Mouse (Mus musculus) CH12.LX (cell line): ENCODE results near the gene Cdk4. TPM values are rescaled to one million over a fixed set of nuclear protein-coding genes. Genes with fewer than 3 reads are reported as not detected.

Source experiments
- DNase-seq: peaks from one replicate; pipeline ENCODE4 v3.0.0-alpha.2; 2013; ENCODE audit errors: extremely low read depth
- H3K27ac ChIP-seq: 2 replicates; pipeline ENCODE4 v1.5.1; 2012; ENCODE audit warnings: low read depth, mild to moderate bottlenecking, control low read depth, moderate library complexity; ENCODE audit not compliant: insufficient read depth
- H3K27me3 ChIP-seq: replicated peaks from 2 replicates; pipeline ENCODE3; 2012; ENCODE audit warnings: inconsistent platforms
- H3K36me3 ChIP-seq, 2 experiments: replicated peaks in 1 of 2; 2 replicates each; pipeline versions ENCODE3 to v1.6.1; 2012; ENCODE audit warnings: inconsistent platforms in 1 of 2, low read length in 1 of 2, mild to moderate bottlenecking in 1 of 2, mixed read lengths in 1 of 2, moderate library complexity in 1 of 2; ENCODE audit not compliant: control insufficient read depth in 1 of 2, insufficient read depth in 1 of 2
- H3K4me1 ChIP-seq, 2 experiments: 2 replicates each; pipeline ENCODE4 v1.6.1; 2012; ENCODE audit warnings: inconsistent platforms in 1 of 2, moderate library complexity in 1 of 2; ENCODE audit not compliant: insufficient read depth in 2 of 2, control insufficient read depth in 1 of 2
- H3K4me2 ChIP-seq: 2 replicates; pipeline ENCODE4 v1.6.1; 2012; ENCODE audit warnings: low read depth, mild to moderate bottlenecking, control low read depth; ENCODE audit not compliant: poor library complexity, insufficient read depth, severe bottlenecking
- H3K4me3 ChIP-seq, 3 experiments: fragments of 150-350 bp in 1 of 3; sonication (generic) in 1 of 3; replicated peaks in 1 of 3; 2 replicates each; pipeline versions ENCODE3 to v1.5.1; 2011 to 2012; ENCODE audit warnings: low read depth in 2 of 3, low read length in 2 of 3, mild to moderate bottlenecking in 2 of 3, moderate library complexity in 2 of 3, control low read depth in 1 of 3, improper control_type of control experiment in 1 of 3, inconsistent platforms in 1 of 3, mixed read lengths in 1 of 3; ENCODE audit not compliant: poor library complexity in 1 of 3
- H3K79me2 ChIP-seq: replicated peaks from 2 replicates; pipeline ENCODE4 v1.6.1; 2012; ENCODE audit warnings: mild to moderate bottlenecking, moderate library complexity; ENCODE audit not compliant: control insufficient read depth, poor library complexity, insufficient read depth, severe bottlenecking; ENCODE audit errors: extremely low read depth
- H3K9ac ChIP-seq: 2 replicates; pipeline ENCODE4 v1.6.1; 2012; ENCODE audit warnings: low read depth, mild to moderate bottlenecking, control low read depth, moderate library complexity; ENCODE audit not compliant: insufficient read depth
- H3K9me3 ChIP-seq: replicated peaks from 2 replicates; pipeline ENCODE3; 2012; ENCODE audit warnings: low read length, inconsistent platforms, mixed read lengths
- BHLHE40 ChIP-seq: IDR thresholded peaks from 2 replicates; pipeline ENCODE4 v1.6.1; 2011; ENCODE audit warnings: mild to moderate bottlenecking, low read depth, low read length, improper control_type of control experiment
- CHD1 ChIP-seq: IDR thresholded peaks from 2 replicates; pipeline ENCODE4 v1.6.1; 2012; ENCODE audit warnings: low read depth, low read length, improper control_type of control experiment, inconsistent platforms
- CHD2 ChIP-seq: IDR thresholded peaks from 2 replicates; pipeline ENCODE4 v1.6.1; 2011; ENCODE audit warnings: low read length, improper control_type of control experiment
- CTCF ChIP-seq, 2 experiments: IDR thresholded peaks in 1 of 2; conservative IDR thresholded peaks in 1 of 2; 2 replicates each; pipeline ENCODE4 v1.5.1; 2011 to 2012; ENCODE audit warnings: low read depth in 2 of 2, low read length in 2 of 2, improper control_type of control experiment in 1 of 2, inconsistent platforms in 1 of 2, mild to moderate bottlenecking in 1 of 2, moderate library complexity in 1 of 2
- E2F4 ChIP-seq: IDR thresholded peaks from 2 replicates; pipeline ENCODE4 v1.6.1; 2011; ENCODE audit warnings: low read depth, low read length, improper control_type of control experiment; ENCODE audit not compliant: insufficient replicate concordance
- ELF1 ChIP-seq: IDR thresholded peaks from 2 replicates; pipeline ENCODE4 v1.6.1; 2014; ENCODE audit warnings: low read depth, mild to moderate bottlenecking, inconsistent platforms, low read length, improper control_type of control experiment
- EP300 ChIP-seq: IDR thresholded peaks from 2 replicates; pipeline ENCODE4 v1.6.1; 2011; ENCODE audit warnings: low read length, improper control_type of control experiment
- ETS1 ChIP-seq: conservative IDR thresholded peaks from 2 replicates; pipeline ENCODE4 v1.6.1; 2012; ENCODE audit warnings: low read depth, mild to moderate bottlenecking, inconsistent platforms, low read length, improper control_type of control experiment, moderate library complexity
- GABPA ChIP-seq: IDR thresholded peaks from 2 replicates; pipeline ENCODE4 v1.6.1; 2012; ENCODE audit warnings: low read depth, low read length, improper control_type of control experiment, inconsistent platforms; ENCODE audit not compliant: insufficient replicate concordance
- HCFC1 ChIP-seq: IDR thresholded peaks from 2 replicates; pipeline ENCODE4 v1.6.1; 2012; ENCODE audit warnings: low read depth, mild to moderate bottlenecking, inconsistent platforms, low read length, improper control_type of control experiment
- IRF4 ChIP-seq: IDR thresholded peaks from 2 replicates; pipeline ENCODE4 v1.6.1; 2014; ENCODE audit warnings: low read depth, mild to moderate bottlenecking, inconsistent platforms, low read length, improper control_type of control experiment
- JUND ChIP-seq: conservative IDR thresholded peaks from 2 replicates; pipeline ENCODE4 v1.6.1; 2011; ENCODE audit warnings: low read depth, low read length, improper control_type of control experiment
- KAT2A ChIP-seq: IDR thresholded peaks from 2 replicates; pipeline ENCODE4 v1.6.1; 2012; ENCODE audit warnings: low read length, improper control_type of control experiment, inconsistent platforms; ENCODE audit not compliant: insufficient replicate concordance
- MAFK ChIP-seq: IDR thresholded peaks from 2 replicates; pipeline ENCODE4 v1.6.1; 2011; ENCODE audit warnings: low read length, improper control_type of control experiment; ENCODE audit not compliant: insufficient replicate concordance
- MAZ ChIP-seq: IDR thresholded peaks from 2 replicates; pipeline ENCODE4 v1.6.1; 2012; ENCODE audit warnings: low read depth, mild to moderate bottlenecking, inconsistent platforms, low read length, improper control_type of control experiment, moderate library complexity
- MEF2A ChIP-seq: IDR thresholded peaks from 2 replicates; pipeline ENCODE4 v1.6.1; 2014; ENCODE audit warnings: low read depth, mild to moderate bottlenecking, inconsistent platforms, low read length, improper control_type of control experiment, borderline replicate concordance
- MXI1 ChIP-seq: IDR thresholded peaks from 2 replicates; pipeline ENCODE4 v1.6.1; 2011; ENCODE audit warnings: mild to moderate bottlenecking, low read depth, low read length, improper control_type of control experiment
- NELFE ChIP-seq: IDR thresholded peaks from 2 replicates; pipeline ENCODE4 v1.6.1; 2011; ENCODE audit warnings: low read depth, low read length, improper control_type of control experiment
- NRF1 ChIP-seq: IDR thresholded peaks from 2 replicates; pipeline ENCODE4 v1.6.1; 2014; ENCODE audit warnings: low read depth, mild to moderate bottlenecking, inconsistent platforms, low read length, improper control_type of control experiment, moderate library complexity
- PAX5 ChIP-seq: IDR thresholded peaks from 2 replicates; pipeline ENCODE4 v1.6.1; 2012; ENCODE audit warnings: low read length, inconsistent platforms, mixed read lengths
- POLR2A ChIP-seq: IDR thresholded peaks from 2 replicates; pipeline ENCODE4 v1.6.1; 2011; ENCODE audit warnings: low read depth, mild to moderate bottlenecking, improper control_type of control experiment, low read length
- POLR2AphosphoS2 ChIP-seq: IDR thresholded peaks from 2 replicates; pipeline ENCODE4 v1.6.1; 2011; ENCODE audit warnings: low read depth, low read length, improper control_type of control experiment
- RCOR1 ChIP-seq: conservative IDR thresholded peaks from 2 replicates; pipeline ENCODE4 v1.6.1; 2012; ENCODE audit warnings: low read depth, mild to moderate bottlenecking, inconsistent platforms, low read length, improper control_type of control experiment
- SIN3A ChIP-seq: IDR thresholded peaks from 2 replicates; pipeline ENCODE4 v1.6.1; 2012; ENCODE audit warnings: low read length, improper control_type of control experiment, inconsistent platforms
- SMC3 ChIP-seq: IDR thresholded peaks from 2 replicates; pipeline ENCODE4 v1.6.1; 2011; ENCODE audit warnings: low read depth, low read length, improper control_type of control experiment
- TBP ChIP-seq: conservative IDR thresholded peaks from 2 replicates; pipeline ENCODE4 v1.6.1; 2011; ENCODE audit warnings: low read depth, low read length, improper control_type of control experiment
- TCF12 ChIP-seq: IDR thresholded peaks from 2 replicates; pipeline ENCODE4 v1.6.1; 2014; ENCODE audit warnings: low read depth, mild to moderate bottlenecking, inconsistent platforms, low read length, improper control_type of control experiment
- UBTF ChIP-seq: IDR thresholded peaks from 2 replicates; pipeline ENCODE4 v1.6.1; 2012; ENCODE audit warnings: low read depth, mild to moderate bottlenecking, inconsistent platforms, low read length, improper control_type of control experiment, moderate library complexity
- USF2 ChIP-seq: conservative IDR thresholded peaks from 2 replicates; pipeline ENCODE4 v1.6.1; 2011; ENCODE audit warnings: low read depth, low read length, improper control_type of control experiment
- ZMIZ1 ChIP-seq: IDR thresholded peaks from 2 replicates; pipeline ENCODE4 v1.6.1; 2012; ENCODE audit warnings: low read depth, mild to moderate bottlenecking, inconsistent platforms, low read length, improper control_type of control experiment
- ZNF384 ChIP-seq: IDR thresholded peaks from 2 replicates; pipeline ENCODE4 v1.6.1; 2012; ENCODE audit warnings: low read depth, low read length, improper control_type of control experiment, inconsistent platforms
- dilution Hi-C: fragments of 300-500 bp; cut with MboI; formaldehyde crosslinking; loops from 2 replicates; pipeline ENCODE4 v1.14.3; 2020; ENCODE audit warnings: low sequenced_read_pairs; ENCODE audit not compliant: extremely low pct_unique_long_range_greater_than_20kb, extremely low pct_ligation_motif_present
- in situ Hi-C: fragments of 300-500 bp; cut with MboI; formaldehyde crosslinking; loops from 3 replicates; pipeline ENCODE4 v1.14.3; 2019; ENCODE audit warnings: low sequenced_read_pairs, low pct_ligation_motif_present, low pct_unique_long_range_greater_than_20kb, mixed read lengths
- polyA plus RNA-seq: library from polyadenylated mRNA; unstranded; fragments of >175 nt; gene quantifications from 2 replicates; pipeline ENCODE4 v1.2.1, GENCODE M21; 2012; ENCODE audit warnings: low read depth; ENCODE audit not compliant: insufficient read length
- total RNA-seq, 2 experiments: library from RNA; depleted of rRNA; stranded (reverse); fragments of 300-350 nt in 1 of 2; fragments of >200 nt in 1 of 2; gene quantifications; 2 replicates each; pipeline ENCODE4 v1.2.3; 2012 to 2014

The Cdk4 gene
- total and polyA plus RNA-seq, 3 experiments, result 257 to 921 (median 864) TPM

- peak within 1 kb of the TSS; percentile 64 for H3K4me2 ChIP-seq
- TF ChIP-seq JUND (no peak), ZNF384 (peak; percentile 98), E2F4 (no peak), KAT2A (0 out of 2 replicates have a peak, but pooled peaks have one; percentile 1), POLR2AphosphoS2 (no peak), NRF1 (peak; percentile 81), MAFK (no peak), SIN3A (peak; percentile 67; the same call in 1 of the 2 replicates), UBTF (no peak; the same call in 1 of the 2 replicates), TCF12 (peak; percentile 14; the same call in 1 of the 2 replicates), ETS1 (no peak), POLR2A (peak; percentile 76), MEF2A (no peak), ZMIZ1 (no peak), ELF1 (no peak), EP300 (no peak), NELFE (no peak; the same call in 1 of the 2 replicates), IRF4 (no peak), TBP (peak; percentile 47; the same call in 1 of the 2 replicates), CHD2 (0 out of 2 replicates have a peak, but pooled peaks have one; percentile 16), BHLHE40 (peak; percentile 81), CTCF (conservative IDR thresholded peaks at IDR 0.05 in 1 of 2, IDR thresholded peaks at IDR 0.05 in 1 of 2; ENCODE audit: low read depth in 2 of 2, low read length in 2 of 2) (no peak), CHD1 (no peak), MAZ (no peak), PAX5 (no peak), HCFC1 (peak; percentile 66), SMC3 (no peak), MXI1 (0 out of 2 replicates have a peak, but pooled peaks have one; percentile 46), RCOR1 (no peak), GABPA (no peak), USF2 (no peak)
- peaks cover 4 to 34% of the 10 kb centered on the region in 2 experiments; a peak in 3 of 4 replicates for H3K4me1 ChIP-seq
- H3K27ac ChIP-seq, result peak within 1 kb of the TSS; percentile 63
- H3K9ac ChIP-seq, result peak within 1 kb of the TSS; percentile 97
- DNase-seq, result peak; percentile 98
- no peaks in the 10 kb centered on the region for H3K27me3 ChIP-seq
- peak within 1 kb of the TSS; percentile 66 to 87 (median 86) for H3K4me3 ChIP-seq
- in situ Hi-C loops (no loop called here), dilution Hi-C loops (no loop called here)
- H3K36me3 ChIP-seq, result peaks cover 30 to 32% of the 10 kb centered on the region in 2 experiments
- H3K9me3 ChIP-seq, result no peaks in the 10 kb centered on the region
- H3K79me2 ChIP-seq, result peaks cover 11% of the 10 kb centered on the region
These were observed 7.1 kb downstream of the Cdk4 start, which contains the start of gene Tspan31 for GRCm38 (mm10) chr10:127070190-127071121. Tspan31 (minus strand) TSS chr10:127070264.
